Mouse (Mus musculus): ENCODE data around the gene Gabarapl2.

Gene Gabarapl2

GRCm38 (mm10) chr8:111940171-111941100 is at the start of gene Gabarapl2:
Gene Gabarapl2, plus strand, starts transcription at chr8:111940703.
- DNase-seq (ENCODE audit: extremely low read depth, low read depth, low spot score): peak; percentile 90

- DNase-seq (ENCODE audit: extremely low read depth, low read depth, low spot score): no peak
Observed at GRCm38 (mm10) chr8:111890911-111891303, 49.6 kb upstream of the Gabarapl2 start.

- DNase-seq (ENCODE audit: extremely low read depth, low read depth, low spot score): no peak
Observed at GRCm38 (mm10) chr8:111891983-111892382, 48.5 kb upstream of the Gabarapl2 start.

- no peak for DNase-seq (ENCODE audit: extremely low read depth, low read depth, low spot score)
Observed at GRCm38 (mm10) chr8:111892615-111893014, 47.9 kb upstream of the Gabarapl2 start.

GRCm38 (mm10) chr8:111894955-111895354 is 45.5 kb upstream of the Gabarapl2 start:
- DNase-seq (ENCODE audit: extremely low read depth, low read depth, low spot score): no peak

- no peak for DNase-seq (ENCODE audit: extremely low read depth, low read depth, low spot score)
Observed at GRCm38 (mm10) chr8:111898586-111898985, 41.9 kb upstream of the Gabarapl2 start.

GRCm38 (mm10) chr8:111902080-111902479 is 38.4 kb upstream of the Gabarapl2 start:
- DNase-seq (ENCODE audit: extremely low read depth, low read depth, low spot score): no peak

- DNase-seq (ENCODE audit: extremely low read depth, low read depth, low spot score): no peak
Observed at GRCm38 (mm10) chr8:111905500-111906121, 34.9 kb upstream of the Gabarapl2 start.

GRCm38 (mm10) chr8:111909621-111910450 is 30.7 kb upstream of the Gabarapl2 start, which contains the start of gene Chst5:
Gene Chst5, minus strand, starts transcription at chr8:111910447.
- no peak for DNase-seq (ENCODE audit: extremely low read depth, low read depth, low spot score)

- DNase-seq (ENCODE audit: extremely low read depth, low read depth, low spot score): no peak
Observed at GRCm38 (mm10) chr8:111911572-111911971, 28.9 kb upstream of the Gabarapl2 start.

GRCm38 (mm10) chr8:111912860-111913432 is 27.6 kb upstream of the Gabarapl2 start:
- DNase-seq (ENCODE audit: extremely low read depth, low read depth, low spot score): no peak

GRCm38 (mm10) chr8:111919663-111920062 is 20.8 kb upstream of the Gabarapl2 start:
- no peak for DNase-seq (ENCODE audit: extremely low read depth, low read depth, low spot score)

- DNase-seq (ENCODE audit: extremely low read depth, low read depth, low spot score): no peak
Observed at GRCm38 (mm10) chr8:111920971-111921370, 19.5 kb upstream of the Gabarapl2 start.

- DNase-seq (ENCODE audit: extremely low read depth, low read depth, low spot score): no peak
Observed at GRCm38 (mm10) chr8:111923383-111923804, 17.1 kb upstream of the Gabarapl2 start.

GRCm38 (mm10) chr8:111924976-111925375 is 15.5 kb upstream of the Gabarapl2 start:
- DNase-seq (ENCODE audit: extremely low read depth, low read depth, low spot score): no peak

- no peak for DNase-seq (ENCODE audit: extremely low read depth, low read depth, low spot score)
Observed at GRCm38 (mm10) chr8:111929648-111930344, 10.7 kb upstream of the Gabarapl2 start.

GRCm38 (mm10) chr8:111931721-111932120 is 8.8 kb upstream of the Gabarapl2 start:
- no peak for DNase-seq (ENCODE audit: extremely low read depth, low read depth, low spot score)

- DNase-seq (ENCODE audit: extremely low read depth, low read depth, low spot score): no peak
Observed at GRCm38 (mm10) chr8:111932580-111933336, 7.7 kb upstream of the Gabarapl2 start.

- no peak for DNase-seq (ENCODE audit: extremely low read depth, low read depth, low spot score)
Observed at GRCm38 (mm10) chr8:111933348-111934076, 7.0 kb upstream of the Gabarapl2 start, which contains the start of gene Tmem231. Gene Tmem231, minus strand, starts transcription at chr8:111933881.

Measured in fat pad, adult 2 months (tissue).